Mouse (Mus musculus) embryonic stem cell, embryonic (primary cell): ENCODE data around the gene Nlrp9c.
"Not testable (repeated sequence)": the region's sequence is repeated elsewhere in the genome, so short reads cannot be mapped to it uniquely, and the experiment has no call there.

ENCODE experiments used
- CTCF ChIA-PET, 4 experiments: fragments of 300-600 bp in 2 of 4; fragments of 350-600 bp in 2 of 4; sonication (Branson Sonifier 250); formaldehyde crosslinking; loops; one replicate each; lab custom pipeline; 2022; ENCODE audit warnings: inconsistent platforms in 2 of 4; lab: Charles Lee
- POLR2A ChIA-PET, 4 experiments: fragments of 300-600 bp in 2 of 4; fragments of 350-600 bp in 2 of 4; sonication (Branson Sonifier 250); formaldehyde crosslinking; loops; one replicate each; lab custom pipeline; 2022; ENCODE audit warnings: antibody characterized with exemption in 4 of 4, inconsistent platforms in 1 of 4; lab: Charles Lee

Nlrp9c gene

DNA sequence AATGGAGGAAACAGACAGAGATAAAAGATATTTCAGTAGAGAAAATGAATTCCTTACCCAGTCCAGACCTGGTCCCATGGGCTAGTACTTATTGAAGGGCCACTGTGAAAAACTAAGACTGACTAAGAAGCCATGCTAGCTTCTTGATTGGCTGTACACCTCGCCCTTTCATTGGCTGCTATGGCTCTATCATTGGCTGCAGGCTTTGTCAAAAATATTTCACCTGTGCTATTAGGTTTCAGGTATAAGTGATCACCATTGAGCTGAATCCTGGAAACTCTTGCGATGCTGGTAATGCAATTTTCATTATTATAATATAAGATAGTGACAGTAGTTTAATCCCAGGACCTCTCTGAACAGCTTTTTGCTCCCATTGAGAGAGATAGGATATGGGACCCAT is at the start of gene Nlrp9c:
Nlrp9c (minus strand) TSS at position 101 of the 400 bp plus-strand sequence.
- POLR2A ChIA-PET, CTCF ChIA-PET: not testable (repeated sequence)

DNA sequence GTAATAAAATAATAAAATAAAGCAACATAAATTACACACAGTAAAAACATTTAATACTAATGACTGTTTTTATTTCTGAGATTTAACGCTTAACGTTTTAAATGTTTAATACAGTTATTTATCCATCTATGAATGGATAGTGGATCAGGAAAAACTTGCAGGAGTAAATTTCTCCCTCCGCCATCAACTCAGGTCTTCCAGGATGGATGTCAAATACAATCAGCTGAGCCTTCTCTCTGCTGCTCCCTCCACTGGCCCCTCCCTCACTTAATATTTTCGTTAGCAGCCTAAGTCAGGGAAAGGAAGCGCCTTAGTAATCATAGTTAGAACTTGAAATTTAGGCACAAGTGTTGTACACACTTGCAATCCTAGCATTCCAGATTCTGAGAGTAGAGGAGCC is 31.3 kb upstream of the Nlrp9c start, which contains the start of gene Nlrp4a:
Nlrp4a (plus strand) TSS at position 301 of the 400 bp plus-strand sequence.
- POLR2A ChIA-PET: no interaction called here

DNA sequence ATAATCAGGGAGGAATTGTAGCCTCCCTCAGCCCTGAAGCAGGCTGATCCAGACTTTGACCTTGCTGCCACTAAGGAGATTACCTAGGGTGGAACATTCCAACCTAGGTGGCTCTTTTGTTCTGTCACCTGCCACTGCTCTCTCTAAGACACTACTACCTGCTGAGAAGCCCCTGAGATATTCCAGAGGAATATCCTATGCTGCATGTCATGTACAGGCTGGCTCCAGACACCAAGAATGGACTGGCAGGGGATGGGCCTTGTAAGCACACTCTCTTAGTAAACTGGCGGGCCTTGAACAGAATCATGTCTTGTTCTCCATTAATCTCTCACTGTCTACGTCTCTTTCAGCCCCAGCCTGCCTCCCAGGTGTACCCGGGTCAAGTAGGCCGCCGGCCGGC is 11.7 kb downstream of the Nlrp9c start:
- CTCF ChIA-PET, POLR2A ChIA-PET: not testable (repeated sequence)

More for the DNA sequence above, 31.3 kb upstream of the Nlrp9c start, which contains the start of gene Nlrp4a:
- CTCF ChIA-PET: no interaction called here

DNA sequence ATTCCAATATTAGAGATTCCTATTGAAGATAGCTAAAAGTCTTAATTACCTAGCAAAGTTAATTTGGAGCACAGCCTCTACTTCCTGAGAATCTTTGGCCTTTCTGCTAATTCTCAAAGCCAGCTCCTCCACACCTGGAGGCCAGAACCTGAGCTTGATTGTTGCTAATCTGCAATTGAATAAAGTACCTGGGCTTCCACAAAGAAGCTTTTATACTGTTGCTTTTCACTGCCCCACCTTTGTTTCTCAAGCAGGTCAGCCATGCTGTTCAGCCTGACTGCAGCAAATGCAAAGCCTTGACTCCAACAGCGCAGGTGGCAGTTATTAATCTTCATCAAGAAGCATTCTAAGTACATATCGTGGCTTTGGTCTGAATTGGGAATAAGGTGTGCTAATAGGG is 12.4 kb downstream of the Nlrp9c start:
- POLR2A ChIA-PET, CTCF ChIA-PET: not testable (repeated sequence)

DNA sequence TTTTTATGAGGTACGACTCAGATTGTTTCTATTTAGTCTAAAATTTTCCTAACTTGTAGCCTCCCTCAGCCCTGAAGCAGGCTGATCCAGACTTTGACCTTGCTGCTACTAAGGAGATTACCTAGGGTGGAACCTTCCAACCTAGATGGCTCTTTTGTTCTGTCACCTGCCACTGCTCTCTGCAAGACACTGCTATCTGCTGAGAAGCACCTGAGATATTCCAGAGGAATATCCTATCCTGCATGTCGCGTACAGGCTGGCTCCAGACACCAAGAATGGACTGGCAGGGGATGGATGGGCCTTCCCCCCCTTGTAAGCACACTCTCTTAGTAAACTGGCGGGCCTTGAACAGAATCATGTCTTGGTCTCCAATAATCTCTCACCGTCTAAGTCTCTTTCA is 16.8 kb downstream of the Nlrp9c start:
- POLR2A ChIA-PET, CTCF ChIA-PET: not testable (repeated sequence)

DNA sequence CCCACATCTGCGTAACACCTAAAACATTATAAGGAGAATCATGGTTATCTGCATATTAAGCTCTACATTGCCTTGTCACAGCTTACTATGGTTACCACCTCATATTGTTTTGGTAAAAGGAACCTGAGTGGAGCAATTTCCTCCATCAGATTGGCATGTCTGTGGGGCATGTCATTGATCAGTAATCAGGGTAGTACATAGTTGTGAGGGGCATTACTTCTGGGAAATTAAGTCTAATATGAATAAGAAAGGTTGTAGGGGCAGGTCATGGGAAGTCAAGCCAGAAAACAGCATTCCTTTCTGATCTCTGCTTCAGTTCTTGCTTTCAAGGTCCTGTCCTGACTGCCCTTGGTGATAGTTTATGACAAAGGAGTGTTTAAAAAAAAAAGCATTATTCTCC is 22.7 kb downstream of the Nlrp9c start:
- ChIA-PET CTCF (no interaction called here), POLR2A (no interaction called here)

DNA sequence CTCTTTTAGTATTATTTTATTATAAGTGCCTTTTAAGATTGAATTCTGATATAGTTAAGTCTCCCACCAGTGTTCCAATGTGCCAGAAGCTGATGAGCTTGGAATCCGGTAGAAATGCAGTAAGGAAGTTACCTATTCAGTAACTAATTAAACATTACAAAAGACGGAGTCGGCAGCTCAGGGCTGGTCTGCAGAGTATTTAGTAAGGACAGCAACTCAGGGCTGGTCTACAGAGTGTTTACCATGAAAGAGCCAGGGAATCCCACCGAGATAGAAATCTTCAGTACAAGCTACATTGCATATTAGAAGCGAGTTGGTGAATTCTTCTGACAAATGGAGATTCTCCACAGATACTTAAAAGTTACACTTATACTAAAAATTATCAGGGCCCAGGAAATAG is 30.3 kb downstream of the Nlrp9c start:
- CTCF ChIA-PET: not testable (repeated sequence)

DNA sequence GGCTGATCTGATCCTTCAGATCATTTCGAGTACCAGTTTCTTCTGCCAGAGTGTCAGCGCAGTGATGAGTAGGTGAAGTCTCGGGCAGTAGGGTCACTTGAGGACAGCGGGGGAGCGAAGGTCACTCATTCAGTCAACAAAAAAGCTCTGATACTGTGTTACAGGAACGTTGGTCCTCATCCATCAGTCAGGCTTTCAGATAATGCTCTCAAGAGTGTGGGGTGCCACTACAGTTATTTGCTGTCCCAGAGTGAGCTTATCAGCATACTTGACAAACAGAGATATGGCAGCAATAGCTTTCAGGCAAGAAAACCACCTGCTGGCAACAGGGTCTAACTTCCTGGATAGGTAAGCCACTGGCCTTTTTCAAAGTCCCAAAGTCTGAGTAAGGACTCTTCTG is 46.8 kb downstream of the Nlrp9c start:
- POLR2A ChIA-PET, CTCF ChIA-PET: not testable (repeated sequence)

More for the DNA sequence above, 30.3 kb downstream of the Nlrp9c start:
- POLR2A ChIA-PET: not testable (repeated sequence)

DNA sequence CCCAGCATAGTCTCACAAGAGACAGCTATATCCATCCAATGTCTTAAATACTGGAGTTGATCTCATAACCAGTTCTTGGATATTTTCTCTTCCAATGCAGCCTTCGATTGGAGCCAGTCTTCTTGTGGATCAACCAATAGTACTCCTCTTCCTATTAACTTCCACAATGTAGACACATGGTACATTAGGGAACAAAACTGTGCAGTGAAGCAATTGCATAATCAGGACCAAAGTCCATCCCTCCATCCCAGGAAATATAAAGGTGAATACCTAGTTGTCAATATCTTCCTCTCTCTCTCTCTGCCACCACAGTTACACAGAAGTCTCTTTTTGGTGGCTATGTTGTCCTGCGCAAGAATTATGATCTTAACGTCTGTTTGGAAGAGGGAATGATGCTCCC is 51.2 kb downstream of the Nlrp9c start:
- POLR2A ChIA-PET: interaction anchor here in 1 of 4 experiments (0.7 kb wide), 1 partner anchor 115 kb away, joined by 6 read pairs; no protein-coding TSS in a partner anchor
- CTCF ChIA-PET: not testable (repeated sequence)

DNA sequence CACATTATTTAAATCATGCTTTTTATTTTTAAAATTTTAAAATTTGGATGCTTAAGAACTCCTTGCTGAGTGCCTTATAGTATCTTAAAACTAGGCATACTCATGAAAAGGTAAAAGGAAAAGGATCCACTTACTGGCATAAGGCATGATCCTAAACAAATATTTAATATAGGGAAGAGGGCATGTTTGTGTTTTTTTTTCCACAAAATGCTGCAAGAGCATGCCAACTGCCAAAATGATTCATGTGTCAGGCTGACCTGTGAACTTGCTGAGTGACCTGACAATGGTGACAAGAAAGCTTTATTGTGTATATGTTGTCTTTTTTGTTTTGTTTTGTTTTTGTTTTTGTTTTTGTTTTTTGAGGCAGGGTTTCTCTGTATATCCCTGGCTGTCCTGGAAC is 53.3 kb downstream of the Nlrp9c start:
- POLR2A ChIA-PET, CTCF ChIA-PET: not testable (repeated sequence)

DNA sequence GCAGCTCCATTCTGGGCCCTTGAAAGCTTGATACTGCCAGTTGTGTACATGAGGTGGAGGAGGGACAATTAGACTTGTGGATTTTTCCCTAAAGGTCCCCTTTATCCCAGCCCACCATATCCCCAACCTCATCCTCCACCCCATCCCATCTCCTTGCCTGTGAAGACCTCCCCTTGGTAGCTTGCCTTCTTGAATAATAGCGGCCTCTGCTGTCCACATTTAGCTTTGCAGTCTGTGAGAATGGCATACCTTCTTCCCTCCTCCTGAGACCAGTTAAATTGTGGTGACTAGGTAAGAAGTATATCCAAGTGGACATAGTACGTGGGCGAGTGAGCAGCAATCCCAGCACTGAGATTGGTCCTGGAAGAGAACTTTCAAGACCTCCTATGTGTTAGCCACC is 83.1 kb downstream of the Nlrp9c start:
- CTCF ChIA-PET: interaction anchor here in 3 of 4 experiments (0.6 to 1.0 kb wide), 5 partner anchors 107 to 465 kb away, joined by 3 to 4 read pairs (median 3); no protein-coding TSS in a partner anchor
- POLR2A ChIA-PET: not testable (repeated sequence)

DNA sequence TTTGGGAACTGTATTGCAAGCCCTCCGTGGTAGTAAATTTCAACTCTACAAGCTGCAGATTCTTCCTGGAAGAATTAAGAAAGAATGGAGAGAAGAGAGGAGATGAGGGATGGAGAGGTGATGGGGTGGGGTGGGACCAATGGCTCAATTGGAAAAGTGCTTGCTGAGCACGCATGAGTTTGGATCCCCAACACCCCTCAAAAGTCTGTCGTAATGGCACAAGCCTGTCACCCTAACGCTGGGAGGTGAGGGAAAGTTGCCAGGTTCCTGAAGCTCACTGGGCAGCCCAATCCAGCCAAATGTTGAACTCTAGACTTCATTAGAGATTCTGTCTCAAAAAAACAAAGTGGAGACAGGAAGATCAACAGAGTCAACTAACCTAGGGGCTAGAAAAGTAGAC is 87.7 kb downstream of the Nlrp9c start:
- POLR2A ChIA-PET, CTCF ChIA-PET: not testable (repeated sequence)

DNA sequence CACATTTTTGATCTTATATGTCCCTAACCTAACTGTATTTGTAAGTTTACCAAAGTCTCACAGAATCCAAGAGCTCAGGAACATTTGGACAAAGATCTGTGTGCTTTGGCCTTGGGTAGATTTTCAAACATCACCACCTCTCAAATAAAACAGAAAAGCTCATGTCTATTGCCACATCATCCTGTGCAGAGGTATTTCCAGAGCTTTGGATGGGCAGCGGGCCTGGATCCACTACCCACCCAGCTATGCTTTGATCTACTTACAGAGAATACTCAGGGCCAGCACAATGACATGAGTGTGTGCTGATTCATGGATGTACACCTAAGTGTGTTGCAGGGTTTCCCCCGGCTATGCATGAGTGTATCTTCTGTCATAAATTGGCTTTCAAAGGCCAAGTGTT is 88.3 kb downstream of the Nlrp9c start:
- POLR2A ChIA-PET, CTCF ChIA-PET: not testable (repeated sequence)

DNA sequence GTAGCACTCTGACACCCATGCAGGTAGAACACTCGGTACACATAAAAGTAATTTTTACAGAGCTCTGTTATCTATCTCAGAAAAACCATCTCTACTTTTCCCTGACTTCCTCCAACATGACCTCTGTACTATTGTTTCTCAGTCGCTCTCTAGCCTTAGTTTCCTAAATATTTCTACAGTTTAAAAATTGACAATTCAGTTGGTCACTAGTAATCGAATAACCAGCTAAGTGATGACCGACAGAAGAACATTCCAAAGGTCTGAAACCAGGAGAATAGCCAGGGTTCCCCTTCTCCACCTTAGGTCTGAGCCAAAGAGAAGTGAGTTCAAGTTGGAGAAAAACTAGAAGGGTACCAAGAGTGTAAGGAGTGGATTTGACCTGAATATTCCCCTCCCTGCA is 91.7 kb downstream of the Nlrp9c start:
- POLR2A ChIA-PET, CTCF ChIA-PET: not testable (repeated sequence)

DNA sequence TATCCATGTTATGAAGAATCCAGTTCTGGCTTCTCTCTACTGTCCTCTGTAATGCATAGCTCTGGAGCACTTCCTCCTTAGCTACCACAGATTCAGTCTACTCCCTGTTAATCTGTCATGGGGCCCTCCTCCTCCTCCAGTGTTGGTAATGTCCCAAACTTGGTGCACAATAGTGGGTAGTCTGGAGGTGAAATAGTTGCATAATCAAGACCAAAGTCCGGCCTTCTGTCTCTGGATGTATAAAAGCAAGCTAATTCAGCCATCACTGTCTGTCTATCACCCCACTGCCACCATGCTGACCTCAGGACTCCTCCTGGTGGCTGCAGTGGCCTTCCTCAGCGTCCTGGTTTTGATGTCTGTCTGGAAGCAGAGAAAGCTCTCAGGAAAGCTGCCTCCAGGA is 96.6 kb downstream of the Nlrp9c start, which contains the start of gene Cyp2a4:
Cyp2a4 (plus strand) TSS at position 244 of the 400 bp plus-strand sequence.
- POLR2A ChIA-PET, CTCF ChIA-PET: not testable (repeated sequence)

DNA sequence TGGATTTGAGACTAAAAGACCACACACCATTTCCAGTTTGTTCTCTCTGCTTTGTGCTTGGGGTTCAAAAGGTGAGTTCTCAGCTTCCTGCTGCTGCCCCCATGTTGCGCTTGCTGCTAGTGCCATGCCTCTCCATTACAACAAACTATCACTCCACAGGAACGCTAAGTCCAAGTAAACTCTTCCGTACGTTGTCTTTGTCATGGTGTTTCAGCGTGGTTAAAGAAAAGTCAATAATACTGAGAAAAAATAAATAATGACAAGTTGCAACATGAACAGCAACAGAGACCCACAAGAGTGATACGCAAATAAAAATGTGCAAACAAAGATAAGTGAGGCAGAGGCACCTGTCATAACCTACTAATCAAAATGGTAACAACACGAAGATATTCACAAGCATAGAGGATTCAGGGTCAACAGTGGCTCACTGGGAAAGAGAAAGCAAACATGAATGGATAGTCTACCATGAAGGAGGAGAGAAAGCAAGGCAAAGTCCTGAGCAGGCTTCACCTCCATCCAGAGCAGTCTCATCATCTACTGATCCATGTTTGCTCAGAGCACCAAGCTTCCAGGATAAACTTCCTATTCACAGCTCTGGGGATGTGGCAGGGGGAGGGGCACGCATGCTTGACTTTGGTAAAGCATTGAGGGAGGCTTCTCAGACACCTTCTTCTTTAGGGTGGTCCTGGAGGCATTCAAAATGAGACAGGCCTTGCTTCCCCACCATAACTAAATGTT is 99.9 kb downstream of the Nlrp9c start:
- POLR2A ChIA-PET, CTCF ChIA-PET: not testable (repeated sequence)
